Mouse (Mus musculus) heart, embryonic 14.5 days (tissue): ENCODE data around the gene Glis2. TPM values are rescaled to one million over a fixed set of nuclear protein-coding genes. Genes with fewer than 3 reads are reported as not detected.

ENCODE experiments used
- ATAC-seq: fragments of 200-750 bp; cut with Nextera tagmentation; 2 replicates; pipeline ENCODE4 v1.8.0; 2017; ENCODE audit warnings: low read depth, moderate TSS enrichment; ENCODE audit not compliant: insufficient number of reproducible peaks, insufficient read depth, low FRiP score
- H3K27ac ChIP-seq, 2 experiments: fragments of 200-500 bp in 1 of 2; fragments of 300-500 bp in 1 of 2; sonication (generic) in 1 of 2; replicated peaks in 1 of 2; 2 replicates each; pipeline ENCODE4 v1.5.1; 2012 to 2014; ENCODE audit warnings: low read depth in 2 of 2, low read length in 2 of 2, control low read depth in 1 of 2, mild to moderate bottlenecking in 1 of 2, mixed read lengths in 1 of 2; ENCODE audit not compliant: control insufficient read depth in 1 of 2, insufficient read depth in 1 of 2
- H3K27me3 ChIP-seq: fragments of 300-500 bp; sonication (generic); 2 replicates; pipeline ENCODE4 v1.6.1; 2014; ENCODE audit warnings: mild to moderate bottlenecking, low read length, control low read depth; ENCODE audit not compliant: control insufficient read depth, insufficient read depth
- H3K36me3 ChIP-seq: fragments of 300-500 bp; sonication (generic); 2 replicates; pipeline ENCODE4 v1.6.1; 2014; ENCODE audit warnings: mild to moderate bottlenecking, control low read depth, low read length, mixed read lengths; ENCODE audit not compliant: control insufficient read depth, insufficient read depth
- H3K4me1 ChIP-seq, 2 experiments: fragments of 200-500 bp in 1 of 2; fragments of 300-500 bp in 1 of 2; sonication (generic) in 1 of 2; 2 replicates each; pipeline ENCODE4 v1.6.1; 2012 to 2014; ENCODE audit warnings: low read length in 2 of 2, control low read depth in 1 of 2, mixed read lengths in 1 of 2; ENCODE audit not compliant: control insufficient read depth in 2 of 2, insufficient read depth in 2 of 2
- H3K4me2 ChIP-seq: fragments of 300-500 bp; sonication (generic); 2 replicates; pipeline ENCODE4 v1.6.1; 2014; ENCODE audit warnings: mild to moderate bottlenecking, low read length
- H3K4me3 ChIP-seq, 2 experiments: fragments of 200-500 bp in 1 of 2; fragments of 300-500 bp in 1 of 2; sonication (generic) in 1 of 2; 2 replicates each; pipeline ENCODE4 v1.5.1; 2012 to 2014; ENCODE audit warnings: low read length in 2 of 2, mild to moderate bottlenecking in 2 of 2, control low read depth in 1 of 2, low read depth in 1 of 2, moderate library complexity in 1 of 2; ENCODE audit not compliant: control insufficient read depth in 1 of 2, insufficient read depth in 1 of 2
- H3K9ac ChIP-seq: fragments of 300-500 bp; sonication (generic); 2 replicates; pipeline ENCODE4 v1.6.1; 2014; ENCODE audit warnings: mild to moderate bottlenecking, low read length
- H3K9me3 ChIP-seq: fragments of 300-500 bp; sonication (generic); 2 replicates; pipeline ENCODE4 v1.6.1; 2016; ENCODE audit warnings: low read length, control low read depth; ENCODE audit not compliant: control insufficient read depth
- WGBS: fragments of 180-500 bp; shearing (Covaris S2); extraction: QIAGEN DNeasy Blood & Tissue Kit; methylation state at CpG from one replicate; pipeline ENCODE4 v1.1.7; 2014; 5-methylcytosine and 5-hydroxymethylcytosine counted together
- polyA plus RNA-seq: library from polyadenylated mRNA; unstranded; fragments of >200 nt; fragmentation: Nextera tagmentation; extraction: Ambion mirVana; gene quantifications from 2 replicates; pipeline ENCODE4 v1.2.1, GENCODE M21; 2014

Gene Glis2
- polyA plus RNA-seq, 1 experiment from 2014 or later, result 21.4 TPM

DNA sequence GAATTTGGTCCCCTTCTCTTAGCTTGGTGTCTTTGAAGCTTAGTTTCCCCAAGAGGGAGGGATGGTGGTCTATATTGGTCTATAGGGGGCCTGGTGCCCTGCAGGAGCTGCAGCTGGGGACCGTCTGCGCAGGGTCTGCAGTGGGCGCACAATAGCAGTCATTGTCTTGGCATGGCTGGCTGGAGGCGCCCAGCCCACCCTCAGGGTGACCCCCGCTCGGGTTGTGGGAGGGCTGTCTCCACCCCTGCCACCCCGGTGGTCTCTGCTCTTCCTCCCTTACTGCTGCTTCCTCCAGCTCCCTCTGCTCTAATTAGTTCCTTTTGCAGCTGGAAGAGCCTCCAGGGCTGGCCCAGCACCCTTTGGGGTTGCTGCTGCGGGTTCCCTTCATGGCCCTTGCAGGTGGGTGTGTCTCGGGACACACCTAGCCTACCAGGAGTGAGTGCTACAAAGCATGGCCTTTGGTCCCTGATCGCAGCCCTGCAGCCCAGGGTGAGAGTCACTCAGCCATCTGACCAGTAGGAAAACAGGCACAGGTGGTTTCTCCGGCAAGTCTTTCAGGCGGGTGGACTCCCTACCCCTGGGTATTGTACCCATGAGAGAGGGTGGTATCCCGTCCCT is 11.1 kb downstream of the Glis2 start:
- no peak overlapping the region; the same call in 1 of the 2 replicates for H3K9ac ChIP-seq

DNA sequence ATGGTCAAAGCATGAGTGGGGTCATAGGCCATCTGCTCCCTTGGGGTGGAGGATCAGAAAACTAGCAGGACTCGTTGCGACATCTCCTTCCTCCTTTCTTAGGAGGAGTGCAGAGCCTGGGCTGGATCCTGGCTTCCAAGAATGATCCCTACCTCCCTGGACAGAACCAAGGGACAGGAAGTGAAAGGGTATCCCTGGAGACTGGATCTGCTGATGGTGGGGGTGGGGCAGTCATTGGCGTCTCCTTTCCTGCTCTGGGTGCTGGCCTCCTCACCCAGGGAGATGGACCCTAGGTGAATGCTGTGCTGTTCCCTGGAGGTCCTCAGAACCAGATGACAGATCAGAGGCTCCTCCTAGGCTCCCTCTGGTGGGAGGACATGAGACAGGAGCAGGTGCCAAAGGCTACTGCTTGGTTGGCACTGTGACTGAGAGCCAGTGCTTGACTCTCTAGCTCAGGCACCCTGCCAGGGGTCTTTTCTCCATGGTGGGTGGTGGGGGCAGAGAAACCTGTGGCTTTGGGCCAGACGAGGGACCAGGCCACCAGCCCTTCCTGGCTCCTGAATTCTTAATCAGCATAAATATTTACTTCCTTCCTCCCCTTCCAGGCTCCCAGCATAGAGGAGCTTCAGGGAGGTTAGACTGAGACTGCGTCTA is 12.0 kb downstream of the Glis2 start:
- 0 out of 2 replicates have a peak, but pooled peaks have one; percentile 15 for ATAC-seq

More for the DNA sequence above, 11.1 kb downstream of the Glis2 start:
- H3K36me3 ChIP-seq, result peaks cover 22% of the 10 kb centered on the region
- 76% methylated on average over 13 of the region's 13 CpGs for WGBS
- H3K4me3 ChIP-seq, result no peak overlapping the region
- peak overlapping the region in 1 of 2 experiments; percentile 56; a peak in 2 of 4 replicates for H3K27ac ChIP-seq
- no peak overlapping the region for H3K4me2 ChIP-seq
- no peaks in the 10 kb centered on the region for H3K9me3 ChIP-seq
- peaks cover 64 to 79% of the 10 kb centered on the region in 2 experiments for H3K4me1 ChIP-seq
- ATAC-seq, result no peak
- H3K27me3 ChIP-seq, result no peaks in the 10 kb centered on the region

DNA sequence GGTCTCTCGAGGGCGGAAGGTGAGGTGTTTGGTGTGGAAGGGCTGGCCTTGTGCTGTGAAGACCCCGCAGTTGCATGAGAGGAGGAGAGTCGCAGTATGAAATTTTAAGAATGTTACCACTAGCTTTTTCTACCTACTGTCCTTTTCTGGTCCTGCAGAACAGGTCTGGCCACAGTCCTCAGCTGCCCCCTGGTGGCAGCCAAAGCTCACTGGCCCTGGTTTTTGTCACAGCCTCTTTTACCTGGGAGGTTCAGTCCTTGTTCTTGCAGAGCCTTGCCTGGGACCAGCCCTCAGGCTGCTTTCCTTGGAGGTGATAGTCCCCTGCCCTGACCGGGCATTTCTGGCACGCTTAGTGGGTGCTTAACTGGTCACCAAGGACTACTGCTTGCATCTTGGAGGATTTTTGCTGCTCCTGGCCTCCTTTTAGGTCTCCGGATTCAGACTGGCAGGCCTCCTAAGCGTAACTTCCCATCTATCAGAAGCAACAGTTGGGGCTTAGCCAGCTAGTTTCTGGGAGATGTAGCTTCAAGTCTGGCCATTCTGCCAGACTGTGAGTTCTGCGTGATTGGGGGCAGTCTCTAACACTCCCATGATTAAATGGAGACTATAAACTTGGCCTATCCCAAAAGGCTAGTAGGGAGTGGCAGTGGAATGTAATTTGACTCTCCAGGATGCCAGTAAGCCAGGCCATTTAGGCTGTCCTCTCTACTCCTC is 13.5 kb downstream of the Glis2 start:
- peaks cover 44% of the 10 kb centered on the region for H3K36me3 ChIP-seq
- H3K4me2 ChIP-seq, result no peak overlapping the region
- no peaks in the 10 kb centered on the region for H3K9me3 ChIP-seq
- no peaks in the 10 kb centered on the region for H3K27me3 ChIP-seq
- H3K4me3 ChIP-seq, result no peak overlapping the region
- 0 out of 2 replicates have a peak, but pooled peaks have one; percentile 20 for ATAC-seq
- 43% methylated on average over 9 of the region's 9 CpGs for WGBS
- peak overlapping the region; percentile 42 to 56; a peak in 2 of 4 replicates for H3K27ac ChIP-seq
- peaks cover 42 to 55% of the 10 kb centered on the region in 2 experiments for H3K4me1 ChIP-seq
- no peak overlapping the region; the same call in 1 of the 2 replicates for H3K9ac ChIP-seq

More for the DNA sequence above, 12.0 kb downstream of the Glis2 start:
- Histone ChIP-seq H3K9me3 (no peaks in the 10 kb centered on the region), H3K9ac (peak overlapping the region; percentile 42), H3K4me2 (peak overlapping the region; percentile 28), H3K27ac (peak overlapping the region; percentile 42 to 56; a peak in 3 of 4 replicates), H3K27me3 (no peaks in the 10 kb centered on the region), H3K4me1 (peaks cover 56 to 69% of the 10 kb centered on the region in 2 experiments), H3K4me3 (no peak overlapping the region), H3K36me3 (peaks cover 31% of the 10 kb centered on the region)
- 20% methylated on average over 5 of the region's 5 CpGs for WGBS

DNA sequence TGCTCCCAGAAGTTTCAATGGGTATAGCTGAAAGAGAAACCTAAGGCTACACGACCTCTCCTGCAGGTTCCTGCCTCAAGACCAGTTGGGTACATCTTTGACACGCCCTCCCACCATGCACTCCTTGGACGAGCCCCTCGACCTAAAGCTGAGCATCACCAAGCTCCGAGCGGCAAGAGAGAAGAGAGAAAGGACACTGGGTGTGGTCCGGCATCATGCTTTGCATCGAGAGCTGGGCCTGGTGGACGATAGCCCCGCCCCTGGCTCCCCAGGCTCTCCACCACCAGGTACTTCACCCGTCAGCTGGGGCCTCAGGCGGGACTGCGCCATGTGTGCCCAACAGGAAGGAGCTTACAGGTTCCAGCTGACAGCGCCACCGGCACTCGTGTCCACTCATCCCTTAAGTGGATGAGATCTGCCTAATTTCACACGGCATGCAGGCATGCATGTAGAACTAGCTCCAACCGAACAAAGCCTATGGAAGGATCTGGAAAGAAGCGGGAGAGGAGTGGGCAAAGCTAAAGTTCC is 14.1 kb downstream of the Glis2 start:
- Histone ChIP-seq H3K4me1 (peaks cover 36 to 49% of the 10 kb centered on the region in 2 experiments), H3K9ac (no peak overlapping the region), H3K4me3 (no peak overlapping the region), H3K9me3 (no peaks in the 10 kb centered on the region), H3K27ac (no peak overlapping the region), H3K36me3 (peaks cover 51% of the 10 kb centered on the region), H3K4me2 (no peak overlapping the region), H3K27me3 (no peaks in the 10 kb centered on the region)
- WGBS, result 80% methylated on average over 19 of the region's 19 CpGs
- no peak for ATAC-seq

DNA sequence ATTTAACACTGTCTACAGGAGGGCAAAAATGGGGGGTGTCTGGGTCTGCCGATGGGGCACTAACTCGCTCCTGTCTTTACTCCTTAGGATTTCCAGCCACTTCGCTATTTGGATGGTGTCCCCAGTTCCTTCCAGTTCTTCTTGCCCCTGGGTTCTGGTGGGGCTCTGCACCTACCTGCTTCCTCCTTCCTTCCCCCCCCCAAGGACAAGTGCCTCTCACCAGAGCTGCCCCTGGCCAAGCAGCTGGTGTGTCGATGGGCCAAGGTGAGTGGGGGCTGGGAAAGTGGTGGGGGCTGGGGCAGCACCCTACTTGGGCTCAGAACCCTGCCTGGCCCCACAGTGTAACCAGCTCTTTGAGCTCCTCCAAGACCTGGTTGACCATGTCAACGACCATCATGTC is 16.7 kb downstream of the Glis2 start:
- no peaks in the 10 kb centered on the region for H3K9me3 ChIP-seq
- H3K36me3 ChIP-seq, result peaks cover 76% of the 10 kb centered on the region
- ATAC-seq, result no peak

DNA sequence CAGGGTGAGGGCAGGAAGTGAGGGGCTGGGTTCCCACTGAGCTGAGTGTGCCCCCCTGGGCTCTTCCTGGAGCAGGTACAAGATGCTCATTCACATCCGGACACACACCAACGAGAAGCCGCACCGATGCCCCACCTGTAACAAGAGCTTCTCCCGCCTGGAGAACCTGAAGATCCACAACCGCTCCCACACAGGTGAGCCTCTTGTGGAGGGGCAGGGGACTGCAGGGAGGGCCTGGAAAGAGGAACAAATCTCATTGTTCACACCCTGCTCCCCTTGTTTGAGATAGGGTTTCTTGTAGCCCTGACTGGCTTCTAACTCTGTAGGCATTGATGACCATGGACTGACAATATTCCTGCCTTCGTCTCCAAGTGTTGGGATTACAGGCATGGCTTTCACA is 17.2 kb downstream of the Glis2 start:
- Histone ChIP-seq H3K27me3 (no peaks in the 10 kb centered on the region), H3K36me3 (peaks cover 81% of the 10 kb centered on the region), H3K4me3 (no peak overlapping the region), H3K27ac (no peak overlapping the region), H3K9ac (no peak overlapping the region), H3K9me3 (no peaks in the 10 kb centered on the region), H3K4me2 (no peak overlapping the region), H3K4me1 (peaks cover 11 to 22% of the 10 kb centered on the region in 2 experiments)
- ATAC-seq, result no peak
- WGBS, result 93% methylated on average over 7 of the region's 7 CpGs

More for the DNA sequence above, 16.7 kb downstream of the Glis2 start:
- no peak overlapping the region for H3K4me3 ChIP-seq
- H3K4me1 ChIP-seq, result peaks cover 16 to 27% of the 10 kb centered on the region in 2 experiments
- H3K9ac ChIP-seq, result no peak overlapping the region
- no peak overlapping the region for H3K27ac ChIP-seq
- H3K27me3 ChIP-seq, result no peaks in the 10 kb centered on the region
- no peak overlapping the region for H3K4me2 ChIP-seq
- 87% methylated on average over 5 of the region's 5 CpGs for WGBS

DNA sequence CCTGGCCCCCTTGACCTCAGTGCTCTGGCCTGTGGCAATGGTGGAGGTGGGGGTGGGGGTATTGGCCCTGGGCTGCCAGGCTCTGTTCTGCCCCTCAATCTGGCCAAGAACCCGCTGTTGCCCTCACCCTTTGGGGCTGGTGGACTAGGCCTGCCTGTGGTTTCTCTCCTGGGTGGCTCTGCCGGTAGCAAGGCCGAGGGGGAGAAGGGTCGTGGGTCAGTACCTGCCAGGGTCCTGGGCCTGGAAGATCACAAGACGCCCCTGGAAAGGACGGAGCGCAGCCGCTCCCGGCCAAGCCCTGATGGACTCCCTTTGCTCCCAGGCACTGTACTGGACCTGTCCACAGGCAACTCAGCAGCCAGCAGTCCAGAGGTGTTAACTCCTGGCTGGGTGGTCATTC is 19.2 kb downstream of the Glis2 start:
- 89% methylated on average over 9 of the region's 9 CpGs for WGBS
- Histone ChIP-seq H3K36me3 (peaks cover 92% of the 10 kb centered on the region), H3K27me3 (no peaks in the 10 kb centered on the region), H3K9ac (no peak overlapping the region), H3K4me3 (no peak overlapping the region), H3K9me3 (no peaks in the 10 kb centered on the region), H3K4me2 (no peak overlapping the region), H3K27ac (no peak overlapping the region), H3K4me1 (0 out of 4 replicates have a peak, but pooled peaks cover 0 to 4% of the 10 kb centered on the region in 2 experiments)
- ATAC-seq, result no peak
